Mouse (Mus musculus): Measurements from ENCODE around the gene Lrba. TPM values are rescaled to one million over a fixed set of nuclear protein-coding genes. Genes with fewer than 3 reads are reported as not detected.
A peak's percentile ranks its signal among the peaks of the same experiment; 100 is the strongest.

Lrba gene
- total RNA-seq, 2 experiments from 2014 or later, result 7.5 to 13.4 TPM

- ATAC-seq (ENCODE audit: poor library complexity, severe bottlenecking), result no peak
Observed at GRCm38 (mm10) chr3:86461582-86461981, 237.1 kb downstream of the Lrba start.

DNA sequence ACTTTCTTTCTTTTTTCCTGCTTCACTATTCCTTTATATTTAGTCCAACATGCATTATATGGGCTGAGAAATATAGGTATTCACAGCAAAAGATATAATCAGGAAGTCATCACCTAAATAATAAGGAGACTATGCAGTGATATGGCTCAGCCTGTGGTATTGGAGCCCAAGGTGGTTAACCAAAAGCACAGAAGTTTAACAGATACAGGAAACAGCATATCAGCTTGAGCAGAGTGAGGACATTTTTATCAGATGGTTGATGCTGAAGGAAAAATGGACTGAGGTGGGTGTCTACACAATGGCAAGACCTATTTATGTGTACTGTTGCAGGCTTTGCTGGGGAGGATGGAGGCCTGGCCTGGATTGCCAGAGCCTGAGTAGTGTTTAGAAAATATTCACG is 265.5 kb downstream of the Lrba start:
- ATAC-seq (ENCODE audit: poor library complexity, severe bottlenecking), result no peak

DNA sequence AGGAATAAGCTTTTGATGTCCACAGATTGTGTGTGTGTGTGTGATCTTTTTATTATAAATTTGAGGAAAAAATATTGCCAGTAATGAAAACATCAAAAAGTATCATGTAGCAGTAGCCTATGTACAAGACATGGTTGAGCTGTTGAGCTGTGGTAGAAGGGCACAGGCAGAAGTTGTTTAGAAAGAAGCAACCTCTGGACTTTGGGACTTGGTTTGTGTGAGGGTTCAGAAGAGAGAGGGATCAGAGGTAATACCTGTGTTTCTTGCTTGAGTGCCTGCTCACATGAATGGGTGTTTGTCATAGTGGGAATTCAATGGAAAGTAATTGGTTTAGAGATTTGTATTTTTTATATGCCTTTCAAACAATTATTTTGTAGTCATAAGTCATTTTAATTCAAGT is 276.1 kb downstream of the Lrba start:
- ATAC-seq (ENCODE audit: poor library complexity, severe bottlenecking), result no peak

- ATAC-seq (ENCODE audit: poor library complexity, severe bottlenecking), result no peak
Observed at GRCm38 (mm10) chr3:86518506-86519109, 294.1 kb downstream of the Lrba start.

GRCm38 (mm10) chr3:86522880-86523505 is 298.5 kb downstream of the Lrba start:
- no peak for ATAC-seq (ENCODE audit: poor library complexity, severe bottlenecking)

GRCm38 (mm10) chr3:86531531-86532269 is 307.2 kb downstream of the Lrba start:
- no peak for ATAC-seq (ENCODE audit: poor library complexity, severe bottlenecking)

DNA sequence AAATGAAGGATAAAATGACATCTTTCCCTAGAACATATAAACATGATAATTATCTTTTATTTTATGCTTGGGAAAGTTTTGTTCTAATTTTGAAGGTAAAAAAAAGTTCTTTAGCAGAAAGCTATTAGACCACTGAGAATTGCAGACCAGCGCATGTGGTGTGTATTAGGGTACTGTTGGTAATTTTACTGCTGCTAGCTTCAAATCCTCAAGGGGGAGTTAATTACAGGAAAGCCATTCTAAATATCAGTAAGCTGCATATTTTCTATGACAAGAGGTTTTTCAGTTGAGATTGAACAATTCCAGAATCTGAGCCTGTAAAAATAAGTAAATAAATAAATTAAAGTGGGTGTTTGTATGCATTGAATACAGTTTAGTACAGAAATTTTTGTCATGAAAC is 312.3 kb downstream of the Lrba start:
- no peak for ATAC-seq (ENCODE audit: poor library complexity, severe bottlenecking)

DNA sequence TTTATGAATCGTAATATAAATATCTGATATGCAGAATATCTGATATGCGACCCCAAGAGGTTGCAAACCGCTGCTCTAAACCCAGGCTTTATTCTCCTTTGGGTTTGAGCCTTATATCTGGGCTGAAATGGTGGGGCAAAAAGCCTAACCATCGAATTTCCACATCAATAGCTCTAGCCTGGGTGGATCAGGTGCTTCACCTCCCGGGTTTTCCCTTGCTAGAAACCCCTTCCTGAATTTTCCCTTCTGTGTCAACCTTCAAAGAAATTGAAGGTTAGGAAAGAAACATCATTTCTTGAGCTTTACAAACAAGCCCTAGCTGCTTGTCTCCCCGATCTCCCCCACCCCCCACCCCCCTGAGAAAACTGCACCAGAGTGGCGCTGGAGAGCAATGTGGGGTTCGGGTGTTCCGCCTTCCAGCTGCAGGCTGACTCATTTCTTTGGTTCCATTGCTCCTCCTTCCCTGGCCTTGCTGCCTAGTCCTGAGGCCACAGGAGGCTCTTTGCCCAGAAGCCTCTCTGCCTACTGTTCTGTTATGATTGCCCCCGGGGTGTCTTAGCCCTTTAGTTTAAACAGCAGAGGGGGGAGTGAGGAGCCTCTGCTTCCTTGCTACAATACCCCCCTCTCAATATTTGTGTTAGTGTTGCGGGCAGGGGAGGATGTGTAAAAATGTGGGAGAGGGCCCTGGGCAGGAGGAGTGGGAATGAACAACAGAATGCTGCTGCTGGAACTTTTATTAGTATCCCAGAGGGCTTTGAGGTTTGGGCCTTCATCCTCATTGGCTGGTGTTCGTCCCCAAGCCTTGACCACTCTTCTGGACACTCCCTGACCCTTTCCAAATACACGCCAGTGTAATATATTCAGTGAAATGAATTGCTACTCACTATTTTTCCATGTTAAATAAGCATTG is 314.4 kb downstream of the Lrba start:
- ATAC-seq (ENCODE audit: poor library complexity, severe bottlenecking), result no peak

DNA sequence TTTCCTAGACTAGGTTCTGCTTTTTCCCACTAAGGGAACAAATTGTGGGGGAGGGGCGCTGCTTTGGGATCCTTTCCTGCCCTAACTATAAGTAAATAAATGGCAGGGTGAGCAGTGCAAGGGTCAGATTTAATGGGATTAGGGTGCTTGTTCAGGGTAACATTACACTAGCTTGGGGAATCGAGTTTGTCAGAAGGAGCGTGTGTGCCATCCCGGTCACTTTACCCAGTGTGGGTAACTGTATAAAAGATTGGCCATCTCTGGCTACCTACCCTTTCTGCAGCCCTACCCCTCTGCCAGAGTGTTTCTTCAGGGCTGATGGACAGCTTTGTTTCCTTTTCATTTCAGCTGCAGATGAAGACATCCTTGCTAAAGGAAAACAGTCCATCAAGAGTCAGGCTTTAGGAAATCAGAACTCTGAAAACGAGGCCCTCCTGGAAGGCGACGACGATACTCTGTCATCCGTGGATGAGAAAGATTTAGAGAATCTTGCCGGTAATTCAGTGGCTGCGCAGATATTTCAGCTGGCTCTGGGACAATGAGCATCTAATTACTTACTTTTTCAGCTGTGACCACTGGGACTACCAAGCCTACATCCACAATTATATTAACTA is 315.2 kb downstream of the Lrba start:
- no peak for ATAC-seq (ENCODE audit: poor library complexity, severe bottlenecking)

DNA sequence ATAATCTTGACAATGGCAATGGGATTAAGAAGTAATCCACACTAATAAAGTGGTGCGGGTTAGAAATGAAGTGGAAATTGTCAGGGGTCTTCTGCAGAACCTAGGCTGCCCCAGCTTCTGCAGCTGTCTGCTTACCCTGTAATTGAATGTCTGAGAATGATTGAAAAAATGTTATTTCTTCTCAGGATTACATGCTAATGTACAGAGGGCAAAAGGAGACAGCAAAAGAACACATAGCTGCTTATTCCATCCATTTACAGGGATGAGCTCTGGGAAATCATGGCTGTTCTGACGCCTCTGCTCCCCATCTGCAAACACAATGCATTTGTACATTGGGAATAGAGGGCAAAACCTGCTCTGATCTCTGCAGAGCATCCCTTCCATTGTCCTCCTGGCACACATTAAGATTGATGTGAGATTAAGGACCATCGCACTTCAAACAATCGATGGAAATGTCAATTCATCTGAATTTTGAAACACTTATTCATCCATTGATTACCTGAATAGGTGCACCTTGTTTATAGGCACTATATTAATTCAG is 316.7 kb downstream of the Lrba start:
- ATAC-seq (ENCODE audit: poor library complexity, severe bottlenecking), result no peak

- ATAC-seq (ENCODE audit: poor library complexity, severe bottlenecking), result no peak
Observed at GRCm38 (mm10) chr3:86541863-86542397, 317.4 kb downstream of the Lrba start.

DNA sequence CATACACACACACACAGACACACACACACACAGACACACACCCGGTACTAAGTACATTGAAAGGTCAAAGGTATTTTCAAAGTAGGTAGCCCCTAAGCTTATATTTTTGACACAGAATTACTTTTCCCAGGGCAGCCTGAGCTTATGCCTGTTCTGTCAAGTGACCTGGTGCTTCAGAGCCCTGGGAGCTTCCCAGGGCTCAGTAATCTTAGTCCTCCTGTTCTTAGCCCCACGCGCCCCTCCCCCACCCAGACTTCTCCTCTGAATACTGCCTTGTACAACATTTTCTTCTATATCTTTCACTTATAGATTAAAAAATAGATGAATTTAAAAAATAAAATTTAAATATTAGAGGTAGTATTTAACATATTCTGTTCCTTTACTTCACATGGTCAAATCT is 320.3 kb downstream of the Lrba start:
- ATAC-seq (ENCODE audit: poor library complexity, severe bottlenecking), result no peak

- no peak for ATAC-seq (ENCODE audit: poor library complexity, severe bottlenecking)
Observed at GRCm38 (mm10) chr3:86545945-86546344, 321.5 kb downstream of the Lrba start.

DNA sequence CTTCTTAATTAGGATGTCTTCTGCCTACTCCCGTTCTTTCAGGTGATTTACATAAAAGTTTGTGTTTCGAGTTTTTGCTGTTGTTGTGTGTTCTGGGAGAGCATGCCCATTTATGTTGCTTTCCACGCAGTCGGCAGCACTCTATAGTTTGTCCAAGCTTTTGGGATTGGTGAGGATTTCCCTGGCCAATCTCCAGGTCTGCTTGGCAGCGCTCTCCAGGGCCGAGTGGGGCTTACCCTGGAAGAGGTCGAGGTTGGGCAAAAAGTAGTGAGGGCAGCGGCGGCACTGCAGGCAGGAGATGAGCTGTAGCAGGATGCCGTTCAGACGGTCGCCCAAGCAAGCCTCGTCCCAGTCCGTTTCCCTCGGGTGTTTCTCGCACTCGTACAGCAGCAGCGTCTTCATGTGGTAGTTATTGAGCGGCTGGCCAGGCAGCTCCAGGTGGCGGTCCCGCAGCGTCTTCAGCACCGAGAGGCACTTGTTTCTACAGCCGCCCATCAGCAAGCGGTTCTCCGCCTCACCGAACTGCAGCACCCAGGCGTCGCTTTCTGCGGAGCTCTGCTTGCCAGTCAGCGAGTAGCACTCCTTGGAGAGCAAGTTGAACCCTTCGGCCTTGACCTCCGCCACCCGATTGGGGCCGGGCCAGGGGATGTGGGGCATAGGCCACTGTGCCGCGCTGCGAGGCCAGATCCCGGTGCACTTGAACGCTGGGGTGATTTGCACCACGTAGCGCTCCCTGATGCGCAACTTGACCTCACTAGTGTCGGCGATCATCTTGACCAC is 322.2 kb downstream of the Lrba start:
- peak; percentile 70 for ATAC-seq (ENCODE audit: poor library complexity, severe bottlenecking)

DNA sequence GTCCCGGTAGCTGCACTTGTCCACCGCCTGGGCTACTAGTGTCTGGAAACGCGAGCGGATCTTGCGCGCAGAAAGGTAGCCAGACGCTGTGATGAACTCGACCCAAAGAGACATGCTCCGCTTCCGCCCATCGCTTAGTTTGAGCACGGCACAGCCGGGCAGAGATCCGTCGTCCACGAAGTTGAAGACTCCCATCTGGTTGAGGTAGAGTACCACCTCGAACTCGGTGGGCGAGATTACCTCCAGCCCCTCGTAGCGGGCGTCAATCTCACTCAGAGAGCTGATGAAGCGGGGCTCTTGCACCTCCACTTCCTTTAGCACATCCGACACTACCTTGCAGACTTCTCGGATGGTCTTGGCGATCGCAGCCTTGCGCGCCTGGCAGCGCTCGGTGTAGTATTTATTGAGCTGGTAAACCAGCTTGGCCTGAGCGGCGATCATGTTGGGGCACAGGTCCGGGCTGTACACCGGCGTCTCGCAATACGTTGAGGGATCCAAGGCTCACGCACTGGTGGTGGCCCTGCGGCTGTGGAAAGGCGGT is 322.8 kb downstream of the Lrba start:
- peak; percentile 31 for ATAC-seq (ENCODE audit: poor library complexity, severe bottlenecking)

DNA sequence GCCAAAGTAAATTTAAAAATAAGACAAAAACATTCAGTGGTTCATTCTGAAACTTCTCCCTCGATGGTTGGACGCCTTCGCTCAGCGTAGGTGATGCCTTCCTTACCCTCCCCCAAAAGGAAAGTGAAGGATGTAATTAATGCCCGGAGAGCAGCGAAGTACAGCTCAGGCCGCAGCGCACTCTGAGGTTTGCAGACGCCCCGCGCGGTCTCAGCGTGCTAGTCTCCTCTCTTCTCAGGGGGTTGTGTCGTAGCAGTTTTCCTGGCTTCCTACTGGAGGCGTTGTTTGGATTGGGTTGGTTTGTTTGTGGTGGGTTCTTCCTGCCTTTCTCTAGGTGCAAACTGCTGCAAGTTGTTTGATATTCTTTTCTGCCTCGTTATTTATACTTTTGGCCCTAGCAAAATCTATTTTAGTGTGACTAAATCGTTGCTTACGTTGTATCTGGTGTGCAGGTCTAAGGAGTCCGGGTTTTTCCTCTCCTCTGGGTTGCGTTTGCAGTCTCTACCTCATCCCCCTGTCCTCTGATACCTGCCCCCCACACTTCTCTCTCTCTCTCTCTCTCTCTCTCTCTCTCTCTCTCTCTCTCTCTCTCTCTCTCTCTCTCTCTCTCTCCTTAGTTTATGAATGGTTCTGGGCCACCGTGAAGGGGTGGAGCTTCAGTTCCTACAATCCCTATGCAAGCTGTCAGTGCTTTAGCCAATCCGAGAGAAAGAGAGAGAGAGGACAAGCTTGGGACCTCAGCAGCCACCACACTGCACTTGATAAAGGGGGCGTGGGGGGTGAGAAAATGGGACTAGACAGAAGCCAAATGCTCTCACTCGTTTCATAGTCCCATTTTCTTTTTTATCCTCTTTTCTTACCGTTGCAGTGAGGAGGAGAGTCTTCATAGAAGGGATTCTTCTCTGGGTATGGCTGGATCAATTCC is 323.9 kb downstream of the Lrba start, which contains the start of gene Mab21l2:
Mab21l2 (minus strand) TSS at position 539 of the 925 bp plus-strand sequence.
- no peak for ATAC-seq (ENCODE audit: poor library complexity, severe bottlenecking)

GRCm38 (mm10) chr3:86550301-86551010 is 326.0 kb downstream of the Lrba start:
- no peak for ATAC-seq (ENCODE audit: poor library complexity, severe bottlenecking)

All from megakaryocyte, adult 5-6 weeks (primary cell).